Mouse (Mus musculus) intestine, postnatal 0 days (tissue): ENCODE data around the gene Rab27a. TPM values are rescaled to one million over a fixed set of nuclear protein-coding genes. Genes with fewer than 3 reads are reported as not detected.
A peak's percentile ranks its signal among the peaks of the same experiment; 100 is the strongest.

Source experiments
- ATAC-seq: fragments of 200-750 bp; cut with Nextera tagmentation; 2 replicates; pipeline ENCODE4 v1.8.0; 2017; ENCODE audit warnings: mild to moderate bottlenecking, moderate TSS enrichment, moderate library complexity
- H3K27ac ChIP-seq: fragments of 300-500 bp; sonication (generic); 2 replicates; pipeline ENCODE4 v1.5.1; 2014; ENCODE audit warnings: mild to moderate bottlenecking, low read depth, low read length, moderate library complexity
- H3K27me3 ChIP-seq: fragments of 300-500 bp; sonication (generic); replicated peaks from 2 replicates; pipeline ENCODE4 v1.6.1; 2014; ENCODE audit warnings: low read length, mixed read lengths; ENCODE audit not compliant: control insufficient read depth, insufficient read depth
- H3K36me3 ChIP-seq: fragments of 300-500 bp; sonication (generic); 2 replicates; pipeline ENCODE4 v1.6.1; 2014; ENCODE audit warnings: mild to moderate bottlenecking, moderate library complexity; ENCODE audit not compliant: control insufficient read depth, insufficient read depth
- H3K4me1 ChIP-seq: fragments of 300-500 bp; sonication (generic); replicated peaks from 2 replicates; pipeline ENCODE4 v1.6.1; 2014; ENCODE audit warnings: antibody characterized with exemption, low read length, mixed read lengths; ENCODE audit not compliant: control insufficient read depth, insufficient read depth
- H3K4me2 ChIP-seq: fragments of 300-500 bp; sonication (generic); replicated peaks from 2 replicates; pipeline ENCODE4 v1.6.1; 2014; ENCODE audit warnings: low read depth, mild to moderate bottlenecking, moderate library complexity
- H3K4me3 ChIP-seq: fragments of 300-500 bp; sonication (generic); 2 replicates; pipeline ENCODE4 v1.5.1; 2014; ENCODE audit warnings: low read depth, low read length
- H3K9ac ChIP-seq: fragments of 300-500 bp; sonication (generic); 2 replicates; pipeline ENCODE4 v1.6.1; 2014; ENCODE audit warnings: mild to moderate bottlenecking, low read depth, low read length
- H3K9me3 ChIP-seq: fragments of 300-500 bp; sonication (generic); 2 replicates; pipeline ENCODE4 v1.6.1; 2016; ENCODE audit warnings: mixed run types; ENCODE audit not compliant: control insufficient read depth
- CTCF ChIP-seq: sonication (generic); IDR thresholded peaks from 2 replicates; pipeline ENCODE4 v1.5.1; 2016; ENCODE audit warnings: low read depth, mild to moderate bottlenecking, control low read depth, antibody characterized with exemption, moderate library complexity
- WGBS: fragments of 180-500 bp; shearing (Covaris S2); extraction: QIAGEN DNeasy Blood & Tissue Kit; methylation state at CpG from one replicate; pipeline ENCODE4 v1.1.7; 2014; 5-methylcytosine and 5-hydroxymethylcytosine counted together
- polyA plus RNA-seq: library from polyadenylated mRNA; unstranded; fragments of >200 nt; fragmentation: Nextera tagmentation; extraction: Ambion mirVana; gene quantifications from 2 replicates; pipeline ENCODE4 v1.2.1, GENCODE M21; 2015

Gene Rab27a
- 5.7 and 5.8 TPM in 2 replicates for polyA plus RNA-seq

- Histone ChIP-seq H3K36me3 (no peaks in the 10 kb centered on the region), H3K27ac (no peak within 1 kb of the TSS), H3K4me3 (peak within 1 kb of the TSS; percentile 34), H3K9me3 (no peaks in the 10 kb centered on the region), H3K9ac (peak within 1 kb of the TSS; percentile 4; the same call in 1 of the 2 replicates), H3K27me3 (no peaks in the 10 kb centered on the region), H3K4me1 (no peaks in the 10 kb centered on the region), H3K4me2 (peak within 1 kb of the TSS; percentile 85)
- 2% methylated on average over 41 of the region's 41 CpGs for WGBS
- TF ChIP-seq CTCF = peak; percentile 98
- ATAC-seq = peak; percentile 58; the same call in 1 of the 2 replicates
These were observed at the start of gene Rab27a for GRCm38 (mm10) chr9:73044146-73045079. Gene Rab27a, plus strand, starts transcription at chr9:73044854.

DNA sequence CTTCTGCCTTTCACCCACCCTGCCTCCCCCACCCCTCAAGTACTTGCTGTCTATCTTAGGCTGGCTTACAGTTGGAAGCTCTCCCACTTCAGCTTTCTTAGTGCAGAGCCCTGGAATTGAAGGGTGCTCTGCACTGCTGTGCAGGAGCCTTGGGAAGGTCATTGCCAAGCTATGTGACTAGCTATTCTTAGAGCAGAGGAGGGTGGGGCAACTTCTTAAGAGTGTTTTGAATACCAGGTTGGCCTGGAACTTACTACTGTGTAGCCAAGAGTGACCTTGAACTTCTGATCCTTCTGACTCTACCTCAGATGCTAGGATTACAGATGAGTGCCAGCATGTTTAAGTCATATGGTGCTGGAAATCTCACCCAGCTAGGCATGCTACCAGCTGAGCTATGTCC, 48.5 kb upstream of the Rab27a start:
- Histone ChIP-seq H3K4me3 (no peak overlapping the region), H3K36me3 (peaks cover 5% of the 10 kb centered on the region; the same call in 1 of the 2 replicates), H3K4me2 (no peak overlapping the region), H3K4me1 (no peaks in the 10 kb centered on the region), H3K9ac (no peak overlapping the region), H3K27me3 (no peaks in the 10 kb centered on the region), H3K9me3 (no peaks in the 10 kb centered on the region), H3K27ac (no peak overlapping the region)
- TF ChIP-seq CTCF = no peak
- no peak for ATAC-seq

DNA sequence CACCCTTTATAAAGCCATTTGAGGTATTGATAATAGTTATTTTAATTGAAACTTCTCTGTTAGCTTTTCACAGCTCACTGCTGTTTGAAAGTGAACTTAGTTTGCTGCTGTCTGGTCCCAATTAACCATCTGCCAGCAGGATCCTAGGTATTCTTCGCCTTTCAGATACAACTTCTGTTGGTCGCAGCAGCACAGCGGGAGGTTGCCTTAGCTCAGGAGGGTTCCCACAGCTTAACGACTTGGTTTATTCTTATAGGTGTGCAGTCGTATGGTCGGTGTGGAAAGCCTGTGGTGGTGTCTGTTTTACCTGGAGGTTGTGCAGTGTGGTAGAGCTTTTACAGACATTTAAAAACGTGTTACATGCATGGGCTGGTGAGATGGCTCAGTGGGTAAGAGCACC, 47.8 kb upstream of the Rab27a start:
- Histone ChIP-seq H3K9ac (no peak overlapping the region), H3K36me3 (peaks cover 6% of the 10 kb centered on the region; the same call in 1 of the 2 replicates), H3K4me2 (no peak overlapping the region), H3K27ac (no peak overlapping the region), H3K4me1 (no peaks in the 10 kb centered on the region), H3K9me3 (no peaks in the 10 kb centered on the region), H3K4me3 (no peak overlapping the region), H3K27me3 (no peaks in the 10 kb centered on the region)
- TF ChIP-seq CTCF = no peak
- WGBS = 68% methylated on average over 7 of the region's 7 CpGs
- ATAC-seq = no peak

DNA sequence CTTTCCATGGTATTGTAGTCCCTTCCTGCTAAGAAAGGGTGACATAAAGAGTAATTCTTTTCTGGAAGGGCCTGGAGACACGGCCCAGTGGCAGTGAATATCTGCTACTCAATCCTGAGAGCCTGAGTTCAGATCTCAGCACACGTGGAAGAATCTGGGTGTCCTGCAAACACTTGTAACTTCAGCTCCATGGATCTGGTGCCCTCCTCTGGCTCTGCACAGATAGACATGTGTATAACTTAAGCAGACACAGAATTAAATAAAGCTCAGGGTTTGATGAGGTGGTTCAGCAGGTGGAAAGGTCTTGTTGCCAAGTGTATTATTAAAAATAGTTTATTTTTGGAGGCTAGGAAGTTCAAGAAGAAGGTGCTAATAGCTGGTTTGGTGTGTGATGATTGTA, 44.2 kb upstream of the Rab27a start:
- no peak overlapping the region for H3K4me3 ChIP-seq
- 65% methylated on average over 2 of the region's 2 CpGs for WGBS
- no peak overlapping the region for H3K4me2 ChIP-seq
- no peaks in the 10 kb centered on the region for H3K4me1 ChIP-seq
- no peaks in the 10 kb centered on the region for H3K9me3 ChIP-seq
- peak; percentile 34 for TF ChIP-seq CTCF
- no peak overlapping the region for H3K27ac ChIP-seq
- no peak for ATAC-seq
- H3K36me3 ChIP-seq = peaks cover 25% of the 10 kb centered on the region
- H3K27me3 ChIP-seq = no peaks in the 10 kb centered on the region
- no peak overlapping the region for H3K9ac ChIP-seq

DNA sequence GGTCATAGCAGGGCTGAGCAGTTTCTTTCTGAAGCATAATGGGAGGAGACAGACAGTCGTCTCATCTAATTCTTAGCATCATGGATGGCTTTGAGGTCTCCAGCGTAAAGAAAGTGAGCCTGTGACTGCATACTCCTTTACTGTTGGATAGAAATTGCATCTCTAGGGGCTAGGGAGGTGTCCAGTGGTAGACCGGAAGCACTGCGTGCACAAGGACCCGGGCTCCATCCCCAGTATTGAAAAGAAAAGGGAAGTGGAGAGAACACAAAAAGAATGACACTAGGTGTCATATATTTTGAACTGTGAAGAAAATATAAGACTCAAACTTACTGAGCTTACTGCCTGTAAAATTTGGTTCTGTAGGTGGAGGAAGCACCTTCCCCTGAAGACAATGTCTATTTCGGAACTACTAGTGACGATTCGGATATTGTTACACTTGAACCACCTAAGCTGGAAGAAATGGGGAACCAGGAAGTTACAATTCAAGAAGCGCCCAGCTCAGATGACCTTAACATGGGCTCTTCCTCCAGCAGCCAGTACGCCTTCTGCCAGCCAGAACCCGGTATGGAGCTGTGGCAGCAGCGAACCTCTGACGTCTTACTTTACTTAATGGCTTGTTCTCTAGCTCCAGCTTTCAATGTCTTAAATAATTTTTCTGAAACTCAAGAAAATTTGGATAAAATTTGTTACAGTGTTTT, 43.2 kb upstream of the Rab27a start:
- H3K4me1 ChIP-seq = no peaks in the 10 kb centered on the region
- no peak for ATAC-seq
- H3K4me2 ChIP-seq = no peak overlapping the region
- no peak overlapping the region for H3K9ac ChIP-seq
- H3K27me3 ChIP-seq = no peaks in the 10 kb centered on the region
- H3K36me3 ChIP-seq = peaks cover 31% of the 10 kb centered on the region
- no peaks in the 10 kb centered on the region for H3K9me3 ChIP-seq
- WGBS = 86% methylated on average over 13 of the region's 13 CpGs
- no peak for TF ChIP-seq CTCF
- no peak overlapping the region for H3K27ac ChIP-seq
- no peak overlapping the region for H3K4me3 ChIP-seq

DNA sequence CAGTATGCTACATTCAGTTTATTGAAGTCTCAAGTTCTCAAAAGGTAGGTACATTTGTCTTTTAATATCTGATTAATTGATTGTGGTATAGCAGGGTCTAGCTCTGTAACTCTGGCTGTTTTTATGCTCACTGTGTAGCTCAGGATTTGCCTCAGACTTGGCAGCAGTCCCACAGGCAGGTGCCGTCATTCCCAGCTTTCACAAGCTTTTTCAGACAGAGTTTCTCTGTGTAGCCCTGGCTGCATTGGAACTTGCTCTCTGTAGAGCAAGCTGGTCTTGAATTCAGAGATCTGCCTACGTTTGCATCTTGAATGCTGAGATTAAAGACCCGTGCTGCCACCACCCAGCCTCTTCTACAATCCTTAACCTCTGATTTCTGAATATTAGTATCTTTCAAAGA, 42.5 kb upstream of the Rab27a start:
- WGBS = 44% methylated on average over 3 of the region's 3 CpGs
- Histone ChIP-seq H3K4me2 (no peak overlapping the region), H3K36me3 (peaks cover 31% of the 10 kb centered on the region), H3K4me3 (no peak overlapping the region), H3K27ac (no peak overlapping the region), H3K4me1 (no peaks in the 10 kb centered on the region), H3K9ac (no peak overlapping the region), H3K9me3 (no peaks in the 10 kb centered on the region), H3K27me3 (no peaks in the 10 kb centered on the region)
- TF ChIP-seq CTCF = no peak
- ATAC-seq = no peak
